Comparison of ENCODE assay signal across 10 mouse cellular contexts in genomic region chrX:166271489-166271888, GRCm38 (mm10). TPM values are rescaled to one million over a fixed set of nuclear protein-coding genes. Genes with fewer than 3 reads are reported as not detected.
DNase-seq lines count a peak whose midpoint lies in the region; ATAC-seq lines count a peak whose summit lies in the region.
"Had no signal": no experiment of that assay in that cellular context is flagged by ENCODE, and none has a peak within 500 bp of the region (broad histone marks: within the 10 kb centered on the region; RNA-seq: fewer than 3 reads in every experiment).

No protein-coding gene starts in this region.

- 23% methylated on average over 1 of the region's 1 CpGs for WGBS in hindbrain, embryonic 14.5 days
- 17% methylated on average over 1 of the region's 1 CpGs for WGBS in neural tube, embryonic 15.5 days

- DNase-seq in embryo, embryonic 10.5 days (ENCODE audit: low spot score): peak; percentile 15
- no peak for DNase-seq in embryo, embryonic 9.5 days (ENCODE audit: extremely low spot score)
- DNase-seq in right cerebral cortex, adult 18-20 months: peak; percentile 23
- no peak for DNase-seq in right cerebral cortex, postnatal 36 days (ENCODE audit: low spot score in 2 of 2)
- DNase-seq in hindbrain, embryonic 14.5 days (ENCODE audit: low spot score): peak; percentile 51
- DNase-seq in ovary, postnatal 10 days (ENCODE audit: low spot score): no peak
- DNase-seq in spleen, postnatal 14 days (ENCODE audit: low spot score in 2 of 2): no peak
- DNase-seq: gastrocnemius, adult 2 months; lung, postnatal 36 days had no signal

- no peaks in the 10 kb centered on the region for H3K27me3 ChIP-seq in hindbrain, embryonic 14.5 days (ENCODE audit: control insufficient read depth, insufficient read depth, low read length)
- H3K27me3 ChIP-seq in neural tube, embryonic 15.5 days (replicated peaks): no peaks in the 10 kb centered on the region

- H3K4me3 ChIP-seq in hindbrain, embryonic 14.5 days (replicated peaks; ENCODE audit: low read length): no peak overlapping the region
- no peak overlapping the region for H3K4me3 ChIP-seq in neural tube, embryonic 15.5 days (replicated peaks)
- H3K4me3 ChIP-seq: gastrocnemius, adult 2 months had no signal

- no peaks in the 10 kb centered on the region for H3K36me3 ChIP-seq in hindbrain, embryonic 14.5 days (replicated peaks; ENCODE audit: control insufficient read depth, insufficient read depth)
- no peaks in the 10 kb centered on the region for H3K36me3 ChIP-seq in neural tube, embryonic 15.5 days

- H3K9ac ChIP-seq in hindbrain, embryonic 14.5 days: no peak overlapping the region
- no peak overlapping the region for H3K9ac ChIP-seq in neural tube, embryonic 15.5 days (replicated peaks)

- no peaks in the 10 kb centered on the region for H3K9me3 ChIP-seq in hindbrain, embryonic 14.5 days (ENCODE audit: control insufficient read depth, low read length)
- no peaks in the 10 kb centered on the region for H3K9me3 ChIP-seq in neural tube, embryonic 15.5 days (replicated peaks)

- no peaks in the 10 kb centered on the region for H3K4me1 ChIP-seq in hindbrain, embryonic 14.5 days (replicated peaks; ENCODE audit: control insufficient read depth, insufficient read depth, low read length)
- H3K4me1 ChIP-seq in neural tube, embryonic 15.5 days: peaks cover 3% of the 10 kb centered on the region; the same call in 1 of the 2 replicates

- H3K27ac ChIP-seq in hindbrain, embryonic 14.5 days: peak overlapping the region; percentile 74
- 0 out of 2 replicates have a peak overlapping the region, but pooled peaks have one; percentile 48 for H3K27ac ChIP-seq in neural tube, embryonic 15.5 days (replicated peaks)
- H3K27ac ChIP-seq: gastrocnemius, adult 2 months had no signal

- peak; percentile 81 for ATAC-seq in hindbrain, embryonic 14.5 days (ENCODE audit: low FRiP score)
- peak; percentile 55; the same call in 1 of the 2 replicates for ATAC-seq in neural tube, embryonic 15.5 days (ENCODE audit: low FRiP score)

- H3K4me2 ChIP-seq in hindbrain, embryonic 14.5 days (replicated peaks): no peak overlapping the region
- no peak overlapping the region for H3K4me2 ChIP-seq in neural tube, embryonic 15.5 days

RNA-seq across cellular contexts. Expression of gene Gpm6b, which starts 32.8 kb away (rescaled TPM):
- 233 and 249 TPM in 2 replicates for polyA plus RNA-seq in hindbrain, embryonic 14.5 days (2014; fragmentation: Nextera tagmentation; extraction: Ambion mirVana)
- polyA plus RNA-seq in neural tube, embryonic 15.5 days (2015; fragmentation: Nextera tagmentation; extraction: Ambion mirVana): 238 and 260 TPM in 2 replicates

Comparison
In these comparisons a context has a peak if more than half of its experiments do, and no peak if none do; other contexts are left out.
1. DNase-seq: peak in embryo, embryonic 10.5 days (single experiment), right cerebral cortex, adult 18-20 months (single experiment) and hindbrain, embryonic 14.5 days (single experiment); none in embryo, embryonic 9.5 days (single experiment), right cerebral cortex, postnatal 36 days (0 of 2), ovary, postnatal 10 days (single experiment) and spleen, postnatal 14 days (0 of 2).